Mouse (Mus musculus) heart, adult 9 months (tissue): ENCODE data around the gene Ptprn2.

ENCODE experiments used
- DNase-seq, 2 experiments: peaks; one replicate each; pipeline ENCODE4 v3.0.0; 2022; ENCODE audit warnings: low spot score in 2 of 2

Gene Ptprn2

GRCm38 (mm10) chr12:117257921-117258497 is 772.5 kb downstream of the Ptprn2 start:
- DNase-seq, result no peak

GRCm38 (mm10) chr12:117260391-117261164 is 775.1 kb downstream of the Ptprn2 start:
- DNase-seq, result no peak

DNA sequence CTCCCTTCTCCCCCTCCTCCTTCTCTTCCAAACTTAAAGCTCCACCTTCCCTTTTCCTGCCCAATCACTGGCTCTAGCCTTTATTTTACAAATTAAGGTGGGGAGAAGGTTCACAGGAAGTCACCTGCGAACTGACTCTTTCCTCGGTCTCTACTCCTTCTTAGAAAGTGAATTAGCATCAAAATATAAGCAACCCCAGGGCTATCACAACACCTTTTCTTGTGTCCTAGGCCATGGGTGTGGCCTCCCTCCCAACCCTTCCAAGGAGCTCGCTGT is 775.6 kb downstream of the Ptprn2 start:
- DNase-seq, result no peak

DNA sequence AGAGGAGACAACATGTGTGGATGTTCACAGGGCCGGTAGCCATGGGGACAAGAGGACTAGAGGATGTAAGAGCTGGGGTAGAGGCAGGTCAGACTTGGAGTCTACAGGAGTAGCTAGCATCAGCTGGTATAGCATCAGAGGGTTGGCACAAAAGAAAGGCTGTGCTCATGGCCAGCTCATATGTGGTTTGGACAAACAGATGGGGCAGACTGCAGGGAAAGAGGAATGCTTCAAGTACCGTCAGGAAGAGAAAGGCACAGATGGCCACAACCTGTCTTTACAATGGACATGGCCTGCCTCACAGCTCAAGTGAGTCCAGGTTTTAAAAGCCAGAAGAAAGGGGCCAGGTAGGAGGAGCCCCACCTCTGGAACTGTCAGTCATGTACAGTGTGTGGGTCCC is 776.5 kb downstream of the Ptprn2 start:
- DNase-seq, result no peak

- DNase-seq, result no peak
These were observed 777.6 kb downstream of the Ptprn2 start for GRCm38 (mm10) chr12:117263081-117263480.

GRCm38 (mm10) chr12:117265211-117265610 is 779.7 kb downstream of the Ptprn2 start:
- DNase-seq, result no peak

DNA sequence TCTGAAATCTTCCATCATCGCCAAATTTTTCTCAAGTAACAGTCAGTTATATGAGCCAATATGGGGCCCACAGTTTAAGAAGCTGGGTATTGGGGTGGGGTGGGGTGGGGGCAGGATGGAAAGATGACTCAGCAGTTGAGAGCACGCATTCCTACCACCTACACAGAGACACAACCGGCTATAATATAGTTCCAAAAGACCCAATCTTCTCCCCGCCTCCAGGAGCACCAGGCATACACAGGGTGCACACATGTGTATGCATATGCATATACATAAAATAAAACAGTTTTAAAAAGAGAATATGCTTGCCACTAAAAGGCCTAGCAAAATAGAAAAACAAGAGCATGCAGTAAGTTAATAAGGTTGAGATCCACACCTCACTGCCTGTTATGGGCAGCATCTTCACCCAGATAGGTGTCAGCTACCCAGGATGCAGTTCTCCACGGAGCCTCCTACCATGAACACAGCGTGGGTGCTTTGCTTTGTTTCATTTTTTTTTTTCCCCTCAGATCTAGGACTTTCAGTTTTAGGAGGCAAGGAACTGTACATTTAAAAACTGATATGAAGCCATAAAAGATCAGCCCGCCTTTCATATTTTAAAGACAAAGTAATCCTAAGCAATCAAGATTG is 783.1 kb downstream of the Ptprn2 start:
- no peak for DNase-seq

DNA sequence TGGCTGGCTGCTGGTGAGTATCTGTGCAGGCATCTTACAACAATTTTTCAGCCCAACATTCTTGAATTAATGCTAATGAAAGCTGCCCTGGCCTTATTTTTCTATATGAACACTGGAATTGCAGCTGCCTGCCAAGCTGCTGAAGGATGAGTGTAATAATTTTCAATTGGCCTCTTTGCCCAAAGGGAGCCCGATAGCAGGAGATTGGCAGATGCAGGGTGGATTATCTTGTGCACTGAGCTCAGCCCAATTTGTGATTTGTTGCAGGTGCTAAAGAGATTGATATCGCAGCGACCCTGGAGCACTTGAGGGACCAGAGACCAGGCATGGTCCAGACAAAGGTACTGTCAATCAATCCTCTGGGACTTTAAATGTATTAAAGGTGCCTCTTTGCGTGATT is 783.8 kb downstream of the Ptprn2 start:
- DNase-seq, result no peak

GRCm38 (mm10) chr12:117270199-117270598 is 784.7 kb downstream of the Ptprn2 start:
- no peak for DNase-seq

GRCm38 (mm10) chr12:117273166-117273565 is 787.6 kb downstream of the Ptprn2 start:
- DNase-seq, result no peak

GRCm38 (mm10) chr12:117274576-117274975 is 789.1 kb downstream of the Ptprn2 start:
- no peak for DNase-seq

- no peak for DNase-seq
These were observed 795.3 kb downstream of the Ptprn2 start for GRCm38 (mm10) chr12:117280790-117281189.

DNA sequence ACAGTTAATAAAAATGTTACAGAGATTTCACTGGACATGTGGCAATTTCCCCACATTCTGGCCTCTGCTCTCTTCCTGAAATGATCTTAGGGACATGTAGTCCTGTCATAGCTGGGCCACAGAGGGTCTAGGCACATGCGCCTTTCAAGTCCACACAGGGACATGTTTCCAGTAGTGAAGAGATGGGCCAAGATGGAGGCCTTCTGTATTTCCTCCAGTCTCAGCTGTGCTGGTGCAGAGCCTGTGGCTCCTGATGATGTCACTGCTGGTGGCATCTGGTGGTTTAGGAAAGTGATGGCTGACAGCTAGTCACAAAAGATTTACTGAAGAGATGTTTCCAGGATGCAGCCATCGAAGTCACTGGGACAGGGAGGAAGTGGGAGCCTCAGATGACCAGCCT is 797.1 kb downstream of the Ptprn2 start:
- no peak for DNase-seq

DNA sequence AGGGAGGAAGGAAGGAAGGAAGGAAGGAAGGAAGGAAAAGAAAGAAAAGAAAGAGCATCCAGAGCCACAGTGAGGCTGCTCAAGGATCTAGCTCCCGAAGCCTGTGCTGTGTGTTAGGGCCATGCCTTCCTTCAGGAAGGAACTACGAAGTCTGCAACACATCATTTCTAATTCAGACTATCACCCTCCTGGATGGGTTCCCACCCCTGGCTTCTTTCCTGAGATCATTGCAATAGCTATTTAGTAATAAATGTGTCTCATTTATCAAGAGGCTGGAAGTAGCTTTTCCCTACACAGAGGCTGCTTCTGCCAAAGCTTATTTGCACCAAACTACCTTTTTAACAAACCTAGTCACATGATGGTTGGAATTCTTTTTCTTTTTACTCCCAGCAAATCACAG is 801.9 kb downstream of the Ptprn2 start:
- DNase-seq, result no peak

- no peak for DNase-seq
These were observed 806.4 kb downstream of the Ptprn2 start for GRCm38 (mm10) chr12:117291943-117292342.

GRCm38 (mm10) chr12:117296792-117297191 is 811.3 kb downstream of the Ptprn2 start:
- DNase-seq, result no peak

GRCm38 (mm10) chr12:117299084-117299483 is 813.6 kb downstream of the Ptprn2 start:
- no peak for DNase-seq

DNA sequence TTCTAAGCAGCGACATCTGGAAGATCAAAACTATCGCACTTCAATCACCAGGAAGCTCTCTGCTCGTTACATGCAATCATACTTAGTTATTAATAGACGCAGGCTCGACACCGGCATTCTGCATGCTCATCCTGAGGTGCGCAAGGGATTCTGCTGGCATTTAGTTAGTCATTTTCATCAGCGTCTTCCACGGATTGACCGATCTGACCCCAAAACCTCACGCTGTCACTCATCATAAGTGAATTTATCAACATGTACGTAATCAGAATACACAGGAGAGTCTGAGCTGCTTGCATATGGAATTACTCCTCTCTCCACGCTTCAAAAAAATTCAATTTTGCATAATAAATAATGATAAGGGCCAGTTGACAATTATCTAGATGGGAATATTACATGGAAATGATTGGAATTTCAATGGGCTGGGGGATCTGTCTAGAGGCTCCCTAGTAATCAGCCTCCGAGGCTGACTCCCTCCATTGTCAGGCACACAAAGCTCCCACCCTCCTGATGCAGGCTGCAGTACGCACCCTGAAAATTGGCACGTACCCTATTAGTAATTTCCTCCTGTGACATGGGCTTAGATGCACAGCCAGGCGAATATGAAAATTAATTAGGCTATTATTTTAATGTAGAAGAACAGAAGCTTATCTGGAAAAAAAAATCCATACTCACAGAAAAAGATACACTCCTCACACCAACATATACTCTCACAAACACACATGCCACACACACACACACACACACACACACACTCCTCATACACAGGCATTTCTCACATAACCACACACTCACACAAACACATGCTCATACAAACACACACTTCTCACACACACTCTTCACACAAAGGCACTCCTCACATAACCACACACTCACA is 819.5 kb downstream of the Ptprn2 start:
- no peak for DNase-seq

DNA sequence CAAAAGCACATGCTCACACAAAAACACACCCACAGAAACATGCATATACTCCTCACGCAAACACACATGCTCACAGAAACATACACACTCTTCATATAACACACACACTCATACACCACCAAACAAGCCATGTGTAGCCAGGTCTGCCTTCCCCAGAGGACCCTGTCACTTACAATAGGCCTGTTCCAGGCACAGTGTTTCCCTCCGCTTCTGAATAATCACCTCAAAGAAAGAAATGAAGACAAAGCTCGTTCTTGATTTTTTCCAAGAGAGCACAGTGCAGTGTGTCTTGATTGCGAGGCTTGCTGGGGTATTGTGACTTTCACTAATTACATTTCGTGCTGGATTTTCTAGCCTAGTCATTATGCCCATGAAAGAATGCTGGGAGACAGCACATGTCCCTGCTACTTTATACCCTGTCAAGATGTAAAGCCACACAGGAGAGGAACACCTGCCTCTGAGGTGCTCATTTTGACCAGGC is 820.1 kb downstream of the Ptprn2 start:
- no peak for DNase-seq

DNA sequence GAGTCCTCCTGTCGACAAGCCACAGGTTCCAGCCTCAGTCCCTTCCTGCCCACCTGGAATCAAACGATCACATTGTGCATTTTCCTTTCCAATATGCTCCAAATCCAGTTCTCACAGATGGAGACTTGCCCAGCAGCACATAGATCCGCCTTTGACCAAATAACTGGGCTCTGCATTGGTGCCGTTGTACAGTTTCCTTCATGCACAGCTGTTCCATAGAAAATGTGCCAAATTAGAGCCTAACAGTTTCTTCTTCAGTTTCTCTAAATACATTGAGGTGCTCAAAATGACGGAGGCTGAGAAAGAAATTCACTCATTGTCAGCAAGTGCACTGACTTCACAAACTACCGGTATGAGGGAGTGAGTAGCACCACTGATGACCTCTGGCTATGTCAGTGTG is 826.6 kb downstream of the Ptprn2 start:
- no peak for DNase-seq

DNA sequence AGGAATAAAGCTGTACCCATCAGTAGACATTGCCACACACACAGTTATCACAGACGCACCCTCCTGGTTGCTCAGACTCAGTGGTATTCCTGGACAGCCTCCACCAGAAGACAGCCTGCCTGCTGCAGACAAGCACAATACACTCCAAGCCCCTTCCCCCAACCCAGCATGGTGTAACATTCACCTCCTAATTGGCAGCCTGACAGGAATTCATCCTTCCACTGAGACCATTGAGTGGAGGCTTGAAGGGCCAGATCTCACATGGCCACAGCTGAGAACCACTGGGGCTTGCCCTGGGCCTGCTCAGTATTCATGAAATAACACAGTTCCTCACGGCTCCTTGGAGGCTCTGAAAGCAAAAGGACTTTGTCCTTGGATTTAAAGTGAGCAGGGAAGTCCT is 829.5 kb downstream of the Ptprn2 start:
- no peak for DNase-seq

DNA sequence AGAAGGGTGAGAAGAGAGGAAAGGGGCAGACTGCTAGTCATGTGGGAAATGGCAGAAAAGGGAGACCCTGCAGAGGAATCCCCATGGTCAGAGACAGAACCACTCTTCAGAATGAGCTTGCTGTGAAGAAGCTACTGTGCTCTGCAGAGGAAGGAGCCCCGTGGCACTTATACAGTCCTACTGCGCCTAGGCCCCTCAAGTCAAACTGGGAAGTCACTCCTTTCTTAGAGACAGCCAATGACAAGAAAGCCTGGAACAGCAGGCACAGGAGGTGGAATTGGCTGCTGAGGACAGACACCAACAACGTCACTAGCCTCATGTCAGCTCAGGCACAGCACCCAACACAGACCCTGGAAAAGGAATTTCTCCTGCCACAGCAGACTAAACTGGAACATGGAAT is 830.1 kb downstream of the Ptprn2 start:
- DNase-seq, result no peak
